Mouse (Mus musculus): ENCODE results near the gene Cox5a.

The Cox5a gene

GRCm38 (mm10) chr9:57562896-57563372 lies 41.9 kb downstream of the Cox5a start:
- DNase-seq (ENCODE audit: low spot score) = no peak

- DNase-seq (ENCODE audit: low spot score) = no peak
Measured at GRCm38 (mm10) chr9:57564609-57565008, 43.5 kb downstream of the Cox5a start.

- DNase-seq (ENCODE audit: low spot score) = no peak
Measured at GRCm38 (mm10) chr9:57565741-57566221, 44.7 kb downstream of the Cox5a start.

GRCm38 (mm10) chr9:57566846-57567245 lies 45.8 kb downstream of the Cox5a start:
- no peak for DNase-seq (ENCODE audit: low spot score)

GRCm38 (mm10) chr9:57568500-57568899 lies 47.4 kb downstream of the Cox5a start:
- DNase-seq (ENCODE audit: low spot score) = no peak

- DNase-seq (ENCODE audit: low spot score) = no peak
Measured at GRCm38 (mm10) chr9:57574397-57574796, 53.3 kb downstream of the Cox5a start.

- DNase-seq (ENCODE audit: low spot score) = no peak
Measured at GRCm38 (mm10) chr9:57575577-57575976, 54.5 kb downstream of the Cox5a start.

GRCm38 (mm10) chr9:57577144-57577849 lies 56.2 kb downstream of the Cox5a start:
- no peak for DNase-seq (ENCODE audit: low spot score)
